Mouse (Mus musculus): ENCODE measurements around the gene Gm11568.
"Not testable (repeated sequence)": the region's sequence is repeated elsewhere in the genome, so short reads cannot be mapped to it uniquely, and the experiment has no call there.

Gm11568 gene

GRCm38 (mm10) chr11:99857617-99858016 is at the start of gene Gm11568:
TSS of gene Gm11568 (plus strand) at chr11:99857917.
- no peak for DNase-seq (ENCODE audit: low read depth, low spot score)

GRCm38 (mm10) chr11:99809792-99810191 is 47.9 kb upstream of the Gm11568 start, which contains the start of gene Krtap4-13:
TSS of gene Krtap4-13 (minus strand) at chr11:99809892.
- not testable (repeated sequence) for DNase-seq (ENCODE audit: low read depth, low spot score)

- not testable (repeated sequence) for DNase-seq (ENCODE audit: low read depth, low spot score)
These were observed 42.2 kb upstream of the Gm11568 start, which contains the start of gene Gm11564 for GRCm38 (mm10) chr11:99815566-99815965. TSS of gene Gm11564 (minus strand) at chr11:99815666.

- no peak for DNase-seq (ENCODE audit: low read depth, low spot score)
These were observed 19.8 kb upstream of the Gm11568 start, which contains the start of gene 2300003K06Rik for GRCm38 (mm10) chr11:99837966-99838365. TSS of gene 2300003K06Rik (minus strand) at chr11:99838066.

- DNase-seq (ENCODE audit: low read depth, low spot score) = no peak
These were observed 15.5 kb upstream of the Gm11568 start for GRCm38 (mm10) chr11:99842185-99842584.

- DNase-seq (ENCODE audit: low read depth, low spot score) = no peak
These were observed 11.0 kb upstream of the Gm11568 start for GRCm38 (mm10) chr11:99846746-99847145.

- no peak for DNase-seq (ENCODE audit: low read depth, low spot score)
These were observed 6.2 kb upstream of the Gm11568 start, which contains the start of gene Krtap4-16 for GRCm38 (mm10) chr11:99851508-99851907. TSS of gene Krtap4-16 (minus strand) at chr11:99851608.

- peak; percentile 27 for DNase-seq (ENCODE audit: low read depth, low spot score)
These were observed 3.6 kb upstream of the Gm11568 start for GRCm38 (mm10) chr11:99854121-99854520.

- DNase-seq (ENCODE audit: low read depth, low spot score) = peak; percentile 12
These were observed 1.0 kb downstream of the Gm11568 start for GRCm38 (mm10) chr11:99858761-99859160.

GRCm38 (mm10) chr11:99864176-99864575 is 6.5 kb downstream of the Gm11568 start, which contains the start of gene Gm11559:
TSS of gene Gm11559 (plus strand) at chr11:99864476.
- DNase-seq (ENCODE audit: low read depth, low spot score) = not testable (repeated sequence)

GRCm38 (mm10) chr11:99873089-99873488 is 15.4 kb downstream of the Gm11568 start, which contains the start of gene Krtap9-1:
TSS of gene Krtap9-1 (plus strand) at chr11:99873389.
- not testable (repeated sequence) for DNase-seq (ENCODE audit: low read depth, low spot score)

GRCm38 (mm10) chr11:99878887-99879286 is 21.2 kb downstream of the Gm11568 start, which contains the start of gene Gm11567:
TSS of gene Gm11567 (plus strand) at chr11:99879187.
- DNase-seq (ENCODE audit: low read depth, low spot score) = not testable (repeated sequence)

- no peak for DNase-seq (ENCODE audit: low read depth, low spot score)
These were observed 49.9 kb downstream of the Gm11568 start, which contains the start of gene Krtap31-1 for GRCm38 (mm10) chr11:99907620-99908019. TSS of gene Krtap31-1 (plus strand) at chr11:99907920.
